Mouse (Mus musculus) liver, embryonic 13.5 days (tissue): ENCODE measurements around the gene Sf3a1. TPM values are rescaled to one million over a fixed set of nuclear protein-coding genes. Genes with fewer than 3 reads are reported as not detected.

Experiments used
- ATAC-seq: fragments of 200-750 bp; cut with Nextera tagmentation; 2 replicates; pipeline ENCODE4 v1.8.0; 2017; ENCODE audit warnings: low read depth, mild to moderate bottlenecking, moderate number of reproducible peaks, moderate library complexity
- DNase-seq: peaks from one replicate; pipeline ENCODE4 v3.0.0; 2022
- H3K27ac ChIP-seq: fragments of 300-500 bp; sonication (generic); 2 replicates; pipeline ENCODE4 v1.5.1; 2015; ENCODE audit warnings: moderate library complexity, mild to moderate bottlenecking, inconsistent platforms
- H3K27me3 ChIP-seq: fragments of 300-500 bp; sonication (generic); 2 replicates; pipeline ENCODE4 v1.6.1; 2015; ENCODE audit warnings: mild to moderate bottlenecking, inconsistent platforms
- H3K36me3 ChIP-seq: fragments of 300-500 bp; sonication (generic); 2 replicates; pipeline ENCODE4 v1.6.1; 2015; ENCODE audit warnings: mild to moderate bottlenecking, inconsistent platforms
- H3K4me1 ChIP-seq: fragments of 300-500 bp; sonication (generic); replicated peaks from 2 replicates; pipeline ENCODE4 v1.6.1; 2015; ENCODE audit warnings: inconsistent platforms
- H3K4me2 ChIP-seq: fragments of 300-500 bp; sonication (generic); 2 replicates; pipeline ENCODE4 v1.6.1; 2015; ENCODE audit warnings: inconsistent platforms, mild to moderate bottlenecking, moderate library complexity
- H3K4me3 ChIP-seq: fragments of 300-500 bp; sonication (generic); replicated peaks from 2 replicates; pipeline ENCODE4 v1.5.1; 2015; ENCODE audit warnings: mild to moderate bottlenecking, inconsistent platforms
- H3K9ac ChIP-seq: fragments of 300-500 bp; sonication (generic); 2 replicates; pipeline ENCODE4 v1.6.1; 2015; ENCODE audit warnings: mild to moderate bottlenecking, inconsistent platforms
- H3K9me3 ChIP-seq: fragments of 300-500 bp; sonication (generic); replicated peaks from 2 replicates; pipeline ENCODE4 v1.6.1; 2016; ENCODE audit warnings: inconsistent platforms
- WGBS: fragments of 180-500 bp; shearing (Covaris S2); methylation state at CpG from one replicate; pipeline ENCODE4 v1.1.7; 2015; ENCODE audit not compliant: insufficient replicate concordance; 5-methylcytosine and 5-hydroxymethylcytosine counted together
- polyA plus RNA-seq: library from polyadenylated mRNA; unstranded; fragments of >200 nt; fragmentation: Nextera tagmentation; extraction: Ambion mirVana; gene quantifications from 2 replicates; pipeline ENCODE4 v1.2.1, GENCODE M21; 2015

Sf3a1 gene
- polyA plus RNA-seq, 1 experiment from 2014 or later: 23.5 TPM

GRCm38 (mm10) chr11:4138964-4139363 is 21.2 kb upstream of the Sf3a1 start:
- Histone ChIP-seq H3K4me2 (no peak overlapping the region), H3K4me1 (peaks cover 24% of the 10 kb centered on the region), H3K9me3 (no peaks in the 10 kb centered on the region), H3K4me3 (no peak overlapping the region), H3K9ac (no peak overlapping the region), H3K27me3 (no peaks in the 10 kb centered on the region), H3K27ac (no peak overlapping the region), H3K36me3 (peaks cover 48% of the 10 kb centered on the region)
- no peak for DNase-seq
- WGBS: 57% methylated on average over 2 of the region's 2 CpGs
- ATAC-seq: no peak

GRCm38 (mm10) chr11:4141505-4141904 is 18.6 kb upstream of the Sf3a1 start:
- H3K4me2 ChIP-seq: no peak overlapping the region
- H3K4me3 ChIP-seq: no peak overlapping the region
- no peaks in the 10 kb centered on the region for H3K27me3 ChIP-seq
- no peak overlapping the region for H3K9ac ChIP-seq
- H3K9me3 ChIP-seq: no peaks in the 10 kb centered on the region
- no peak overlapping the region for H3K27ac ChIP-seq
- H3K4me1 ChIP-seq: peaks cover 5% of the 10 kb centered on the region; the same call in 1 of the 2 replicates
- peaks cover 48% of the 10 kb centered on the region for H3K36me3 ChIP-seq
- DNase-seq (no peak), ATAC-seq (no peak)

- Histone ChIP-seq H3K36me3 (peaks cover 43% of the 10 kb centered on the region), H3K27ac (no peak overlapping the region), H3K9me3 (no peaks in the 10 kb centered on the region), H3K9ac (no peak overlapping the region), H3K27me3 (no peaks in the 10 kb centered on the region), H3K4me1 (no peaks in the 10 kb centered on the region), H3K4me2 (no peak overlapping the region), H3K4me3 (no peak overlapping the region)
- DNase-seq: no peak
- WGBS: 72% methylated on average over 4 of the region's 4 CpGs
- no peak for ATAC-seq
These were observed 17.8 kb upstream of the Sf3a1 start for GRCm38 (mm10) chr11:4142352-4142751.

GRCm38 (mm10) chr11:4143281-4144062 is 16.7 kb upstream of the Sf3a1 start:
- no peak for DNase-seq
- 83% methylated on average over 21 of the region's 21 CpGs for WGBS

GRCm38 (mm10) chr11:4146381-4146780 is 13.8 kb upstream of the Sf3a1 start:
- DNase-seq (no peak), ATAC-seq (no peak)
- Histone ChIP-seq H3K4me2 (no peak overlapping the region), H3K4me1 (no peaks in the 10 kb centered on the region), H3K9ac (no peak overlapping the region), H3K27ac (no peak overlapping the region), H3K27me3 (no peaks in the 10 kb centered on the region), H3K4me3 (no peak overlapping the region), H3K9me3 (no peaks in the 10 kb centered on the region), H3K36me3 (peaks cover 19% of the 10 kb centered on the region)
- 79% methylated on average over 6 of the region's 6 CpGs for WGBS

More at GRCm38 (mm10) chr11:4143281-4144062, 16.7 kb upstream of the Sf3a1 start:
- no peak for ATAC-seq
- Histone ChIP-seq H3K36me3 (peaks cover 39% of the 10 kb centered on the region), H3K4me3 (no peak overlapping the region), H3K4me1 (no peaks in the 10 kb centered on the region), H3K9ac (no peak overlapping the region), H3K4me2 (no peak overlapping the region), H3K27ac (no peak overlapping the region), H3K27me3 (no peaks in the 10 kb centered on the region), H3K9me3 (no peaks in the 10 kb centered on the region)

- Histone ChIP-seq H3K9me3 (no peaks in the 10 kb centered on the region), H3K4me3 (no peak overlapping the region), H3K4me2 (no peak overlapping the region), H3K36me3 (peaks cover 12% of the 10 kb centered on the region), H3K9ac (no peak overlapping the region), H3K27me3 (no peaks in the 10 kb centered on the region), H3K4me1 (no peaks in the 10 kb centered on the region), H3K27ac (no peak overlapping the region)
- WGBS: 82% methylated on average over 10 of the region's 10 CpGs
- DNase-seq (no peak), ATAC-seq (no peak)
These were observed 13.1 kb upstream of the Sf3a1 start for GRCm38 (mm10) chr11:4147098-4147497.

- H3K4me1 ChIP-seq: no peaks in the 10 kb centered on the region
- H3K4me2 ChIP-seq: no peak overlapping the region
- no peak overlapping the region for H3K9ac ChIP-seq
- no peak overlapping the region for H3K27ac ChIP-seq
- ATAC-seq (no peak), DNase-seq (no peak)
- no peaks in the 10 kb centered on the region for H3K9me3 ChIP-seq
- WGBS: 73% methylated on average over 5 of the region's 5 CpGs
- H3K4me3 ChIP-seq: no peak overlapping the region
- no peaks in the 10 kb centered on the region for H3K27me3 ChIP-seq
- peaks cover 3% of the 10 kb centered on the region; the same call in 1 of the 2 replicates for H3K36me3 ChIP-seq
These were observed 12.0 kb upstream of the Sf3a1 start for GRCm38 (mm10) chr11:4148120-4148519.

- Histone ChIP-seq H3K9ac (no peak overlapping the region), H3K36me3 (no peaks in the 10 kb centered on the region), H3K27me3 (no peaks in the 10 kb centered on the region), H3K27ac (no peak overlapping the region), H3K4me2 (no peak overlapping the region), H3K4me1 (no peaks in the 10 kb centered on the region), H3K9me3 (no peaks in the 10 kb centered on the region), H3K4me3 (no peak overlapping the region)
- ATAC-seq: no peak
- WGBS: 67% methylated on average over 9 of the region's 9 CpGs
- no peak for DNase-seq
These were observed 11.5 kb upstream of the Sf3a1 start for GRCm38 (mm10) chr11:4148536-4149156.

GRCm38 (mm10) chr11:4149886-4150285 is 10.3 kb upstream of the Sf3a1 start:
- 67% methylated on average over 6 of the region's 6 CpGs for WGBS
- no peak overlapping the region for H3K9ac ChIP-seq
- H3K9me3 ChIP-seq: no peaks in the 10 kb centered on the region
- H3K4me3 ChIP-seq: no peak overlapping the region
- no peaks in the 10 kb centered on the region for H3K4me1 ChIP-seq
- no peak overlapping the region for H3K27ac ChIP-seq
- ATAC-seq (no peak), DNase-seq (no peak)
- no peak overlapping the region for H3K4me2 ChIP-seq
- H3K36me3 ChIP-seq: no peaks in the 10 kb centered on the region
- H3K27me3 ChIP-seq: no peaks in the 10 kb centered on the region

GRCm38 (mm10) chr11:4153694-4154093 is 6.5 kb upstream of the Sf3a1 start:
- Histone ChIP-seq H3K27ac (no peak overlapping the region), H3K4me1 (peaks cover 7% of the 10 kb centered on the region; the same call in 1 of the 2 replicates), H3K4me2 (no peak overlapping the region), H3K4me3 (no peak overlapping the region), H3K9me3 (no peaks in the 10 kb centered on the region), H3K9ac (no peak overlapping the region), H3K27me3 (no peaks in the 10 kb centered on the region), H3K36me3 (no peaks in the 10 kb centered on the region)
- ATAC-seq (no peak), DNase-seq (no peak)
- 69% methylated on average over 7 of the region's 7 CpGs for whole genome bisulfite sequencing

- no peak for ATAC-seq
These were observed 4.5 kb upstream of the Sf3a1 start for GRCm38 (mm10) chr11:4155641-4156040.

GRCm38 (mm10) chr11:4158676-4159075 is 1.5 kb upstream of the Sf3a1 start:
- no peak for DNase-seq
- H3K9me3 ChIP-seq: no peaks in the 10 kb centered on the region
- ATAC-seq: no peak
- no peak overlapping the region for H3K27ac ChIP-seq
- no peak overlapping the region for H3K4me3 ChIP-seq
- no peaks in the 10 kb centered on the region for H3K27me3 ChIP-seq
- H3K9ac ChIP-seq: no peak overlapping the region
- H3K4me2 ChIP-seq: no peak overlapping the region
- H3K4me1 ChIP-seq: peaks cover 47% of the 10 kb centered on the region
- 89% methylated on average over 3 of the region's 3 CpGs for WGBS
- peaks cover 25% of the 10 kb centered on the region for H3K36me3 ChIP-seq

More at GRCm38 (mm10) chr11:4155641-4156040, 4.5 kb upstream of the Sf3a1 start:
- Histone ChIP-seq H3K4me1 (peaks cover 20% of the 10 kb centered on the region), H3K4me3 (no peak overlapping the region), H3K27ac (no peak overlapping the region), H3K9ac (no peak overlapping the region), H3K9me3 (no peaks in the 10 kb centered on the region), H3K4me2 (no peak overlapping the region), H3K27me3 (no peaks in the 10 kb centered on the region), H3K36me3 (no peaks in the 10 kb centered on the region)
- DNase-seq: no peak
- 24% methylated on average over 5 of the region's 5 CpGs for WGBS
